Mouse (Mus musculus) large intestine, adult 2 months (tissue): ENCODE results near the gene Msmb. TPM values are rescaled to one million over a fixed set of nuclear protein-coding genes. Genes with fewer than 3 reads are reported as not detected.
"Not testable (repeated sequence)": the region's sequence is repeated elsewhere in the genome, so short reads cannot be mapped to it uniquely, and the experiment has no call there.

Experiments used
- DNase-seq: peaks from one replicate; pipeline ENCODE4 v3.0.0-alpha.2; 2012; ENCODE audit warnings: low read depth, low spot score
- WGBS: fragments of 180-500 bp; shearing (Covaris S2); methylation state at CpG from one replicate; pipeline ENCODE4 v1.1.7; 2018; 5-methylcytosine and 5-hydroxymethylcytosine counted together
- polyA plus RNA-seq: library from polyadenylated mRNA; depleted of rRNA; stranded (reverse); fragments of >200 nt; gene quantifications from 2 replicates; pipeline ENCODE4 v1.2.3, GENCODE M21; 2012; rRNA removed

Gene Msmb
- not detected in 2 replicates for polyA plus RNA-seq

DNA sequence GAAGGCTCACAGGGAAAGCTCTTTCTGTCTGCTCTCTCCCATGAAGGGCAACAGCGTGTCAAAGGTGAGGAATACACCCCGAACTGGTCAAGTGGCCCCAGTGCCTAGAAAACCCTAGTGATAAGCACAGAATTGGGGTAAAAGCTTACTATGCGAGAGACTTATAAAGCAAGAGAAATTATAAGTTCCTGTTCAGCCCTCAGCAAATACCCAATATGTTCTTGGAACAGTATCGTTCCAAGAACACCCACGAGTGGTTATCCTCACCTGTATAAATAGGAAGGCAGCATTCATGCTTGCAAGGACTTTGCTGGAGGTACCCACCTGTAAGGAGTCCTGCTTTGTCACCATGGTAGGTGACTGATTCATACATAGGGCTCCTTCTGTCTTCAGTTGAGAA, at the start of gene Msmb:
Msmb (plus strand) TSS at position 301 of the 400 bp plus-strand sequence.
- WGBS, result 81% methylated on average over 5 of the region's 5 CpGs

GRCm38 (mm10) chr14:32093018-32093417, 48.8 kb upstream of the Msmb start:
- WGBS, result 63% methylated on average over 1 of the region's 1 CpGs
- DNase-seq, result no peak

More for the DNA sequence above, at the start of gene Msmb:
- DNase-seq, result no peak

DNA sequence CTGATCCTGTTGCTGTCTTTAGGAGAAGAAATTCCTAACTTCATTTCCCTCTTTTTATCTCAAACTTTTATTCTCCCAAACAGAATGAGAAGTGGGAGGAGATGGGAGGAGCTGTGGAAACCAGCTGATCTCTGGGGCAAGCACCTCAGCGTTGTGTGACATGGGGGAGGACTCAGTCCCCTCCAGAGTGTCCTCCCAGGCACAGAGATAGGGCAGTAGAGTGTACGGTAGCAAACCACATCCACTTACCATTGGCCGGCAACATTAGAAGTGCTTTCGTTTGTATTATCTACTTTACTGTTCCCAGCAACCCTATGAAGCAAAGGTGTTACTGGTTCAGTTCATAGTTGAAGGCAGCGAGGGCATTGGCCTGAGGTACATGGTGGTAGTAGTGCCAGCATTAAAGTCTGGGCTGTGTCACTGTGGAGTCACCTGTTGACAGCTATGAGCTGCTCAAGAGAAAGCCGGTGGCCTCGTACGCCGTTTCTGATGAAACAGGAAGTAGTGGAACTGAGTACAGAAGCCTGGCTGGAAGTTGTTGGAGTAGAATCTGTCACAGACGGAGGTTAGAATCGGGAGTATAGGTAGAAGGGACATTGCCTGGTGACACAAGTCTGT, 48.2 kb upstream of the Msmb start:
- WGBS, result 83% methylated on average over 11 of the region's 11 CpGs
- no peak for DNase-seq

- WGBS, result 87% methylated on average over 5 of the region's 5 CpGs
These were observed 46.2 kb upstream of the Msmb start for GRCm38 (mm10) chr14:32095646-32096045.

DNA sequence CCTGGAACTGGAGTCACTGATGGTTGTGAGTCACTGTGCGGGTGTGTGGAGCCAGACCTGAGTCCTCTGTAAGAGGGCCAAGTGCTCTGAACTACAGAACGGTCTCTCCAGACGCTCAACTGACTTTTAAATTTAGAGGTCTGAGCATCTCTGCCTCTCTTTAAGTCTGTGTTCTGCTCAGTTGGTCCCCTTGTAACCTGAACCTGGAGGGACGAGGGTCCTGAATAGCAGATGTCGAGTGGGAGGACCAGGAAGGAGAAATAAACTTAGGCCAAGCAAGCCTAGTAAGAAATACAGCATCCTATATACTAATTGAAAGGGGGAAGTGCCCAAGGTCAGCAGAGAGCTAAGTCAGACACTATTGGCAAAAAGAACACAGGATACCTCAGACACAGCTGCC, 45.1 kb upstream of the Msmb start:
- 89% methylated on average over 5 of the region's 5 CpGs for WGBS
- no peak for DNase-seq

More at GRCm38 (mm10) chr14:32095646-32096045, 46.2 kb upstream of the Msmb start:
- no peak for DNase-seq

DNA sequence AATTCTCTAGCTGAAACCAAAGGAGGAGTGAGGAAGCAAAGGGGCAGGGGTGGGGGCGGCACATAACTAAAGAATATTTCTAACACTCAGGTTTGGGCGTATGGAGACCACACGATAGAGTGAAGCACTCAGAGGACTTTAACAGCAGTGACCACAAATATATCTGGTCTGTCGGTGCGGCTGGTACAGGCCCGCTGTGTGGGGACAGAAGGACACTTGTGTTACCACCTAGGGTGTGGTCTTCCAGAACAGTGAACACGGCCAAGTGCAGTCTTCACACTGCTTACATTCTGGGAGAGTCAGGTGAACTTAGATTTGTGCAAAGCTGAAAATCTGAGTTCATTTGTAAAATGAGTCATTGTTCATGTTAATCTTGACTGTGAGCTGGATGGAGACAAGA, 44.1 kb upstream of the Msmb start:
- DNase-seq, result no peak
- 93% methylated on average over 7 of the region's 7 CpGs for WGBS

DNA sequence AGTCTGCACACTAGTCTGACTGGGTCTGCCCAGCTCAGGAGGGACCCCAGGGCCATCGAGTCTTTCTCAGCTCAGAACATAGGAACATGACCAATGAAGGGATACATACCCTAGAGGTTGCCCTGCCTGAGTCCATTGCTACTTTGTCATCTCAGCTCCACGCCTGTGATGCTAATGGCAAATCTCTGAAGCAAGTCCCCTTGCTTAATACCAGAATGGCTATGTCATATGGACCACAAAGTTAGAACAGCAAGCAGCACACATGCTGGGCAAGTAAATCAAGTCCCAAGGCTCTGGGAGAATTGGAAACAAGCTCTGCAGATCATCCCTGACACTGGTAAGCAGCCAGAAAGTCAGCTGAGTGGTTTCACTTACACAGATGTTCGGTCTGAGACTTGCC, 42.9 kb upstream of the Msmb start:
- no peak for DNase-seq
- WGBS, result 92% methylated on average over 3 of the region's 3 CpGs

- DNase-seq, result no peak
- WGBS, result 79% methylated on average over 4 of the region's 4 CpGs
These were observed 38.3 kb upstream of the Msmb start for GRCm38 (mm10) chr14:32103556-32103955.

- WGBS, result 57% methylated on average over 7 of the region's 7 CpGs
- DNase-seq, result no peak
These were observed 36.2 kb upstream of the Msmb start for GRCm38 (mm10) chr14:32105663-32106062.

- no peak for DNase-seq
- 82% methylated on average over 4 of the region's 4 CpGs for WGBS
These were observed 34.9 kb upstream of the Msmb start for GRCm38 (mm10) chr14:32106911-32107310.

DNA sequence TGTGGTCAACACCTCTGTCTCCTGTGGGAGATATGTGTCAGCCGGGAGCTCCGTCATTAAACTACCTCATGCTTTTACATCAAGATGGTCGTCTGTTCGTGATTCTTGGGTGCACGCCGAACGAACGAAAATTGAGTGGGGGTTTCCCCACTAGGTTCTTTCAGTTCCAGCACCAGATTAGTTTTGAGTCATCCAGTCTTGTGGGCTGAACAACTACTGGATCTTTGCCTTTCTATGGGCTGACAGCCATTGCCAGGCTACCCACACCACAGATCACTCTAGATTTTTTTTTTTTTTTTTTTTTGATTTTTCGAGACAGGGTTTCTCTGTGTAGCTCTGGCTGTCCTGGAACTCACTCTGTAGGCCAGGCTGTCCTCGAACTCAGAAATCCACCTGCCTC, 29.7 kb upstream of the Msmb start:
- DNase-seq, result not testable (repeated sequence)
- WGBS, result 92% methylated on average over 10 of the region's 10 CpGs

DNA sequence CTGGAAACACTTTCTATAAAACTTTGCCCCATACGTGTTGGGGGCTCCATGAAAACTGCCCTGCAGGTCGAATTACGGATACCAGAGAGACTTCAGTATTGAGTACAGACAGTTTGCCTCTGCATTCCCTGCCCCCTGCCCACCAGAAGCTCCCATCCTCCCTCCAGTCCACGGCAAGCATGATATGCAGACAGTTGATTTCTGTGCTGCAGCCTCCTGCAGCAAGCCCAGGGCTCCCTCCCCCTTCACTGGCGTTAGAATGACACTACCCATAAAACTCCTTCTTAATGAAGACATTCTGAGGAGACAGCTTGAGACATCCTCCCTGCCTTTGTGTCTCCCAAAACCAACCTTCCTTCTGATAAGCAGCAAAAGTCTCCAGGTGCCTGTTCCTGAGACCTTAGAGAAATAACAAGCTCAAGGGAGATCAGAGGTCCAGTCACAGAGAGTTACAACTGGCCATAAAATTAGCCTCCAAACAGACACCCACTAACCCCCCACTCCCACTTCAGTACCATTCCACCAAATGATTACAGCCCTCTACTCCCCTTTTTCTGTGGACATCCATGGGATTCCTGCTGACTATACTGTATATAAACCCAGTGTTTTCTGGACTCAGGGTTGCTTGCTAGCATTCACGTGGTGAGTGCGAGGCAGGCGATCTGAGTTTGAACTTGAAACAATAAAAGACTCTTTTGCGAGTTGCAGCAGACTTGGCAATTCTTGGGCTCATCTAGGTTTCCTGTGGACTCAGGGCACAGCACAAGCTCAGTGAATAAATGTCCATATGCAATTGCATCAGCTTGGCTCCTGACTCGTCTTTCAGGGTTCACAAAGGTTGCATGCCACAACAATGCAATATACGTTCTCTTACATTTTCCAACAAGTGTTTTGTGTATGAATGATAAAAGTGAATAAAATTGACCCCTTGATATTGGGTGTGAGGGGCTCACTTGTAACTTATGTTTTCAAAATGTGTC, 20.6 kb upstream of the Msmb start:
- DNase-seq, result no peak
- WGBS, result 55% methylated on average over 11 of the region's 11 CpGs

DNA sequence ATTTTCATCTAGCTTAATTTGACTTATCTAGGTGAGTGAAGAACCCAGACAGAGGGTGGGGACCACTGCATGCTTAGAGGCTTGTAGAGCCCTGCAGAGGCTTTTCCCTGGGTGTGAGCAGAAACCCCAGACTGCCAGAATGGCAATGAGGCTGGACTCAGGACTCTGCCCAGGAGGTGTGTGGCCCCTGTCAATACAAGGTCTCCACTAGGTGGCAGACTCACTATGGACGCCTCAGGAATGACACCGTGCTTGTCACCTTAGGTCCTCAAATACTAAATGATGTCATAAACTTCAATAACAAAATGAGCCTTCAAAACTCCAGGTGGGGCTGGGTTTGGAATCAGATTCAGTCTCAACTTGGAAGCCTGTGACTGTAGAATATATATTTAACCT, 19.9 kb upstream of the Msmb start:
- WGBS, result 17% methylated on average over 2 of the region's 2 CpGs
- DNase-seq, result peak; percentile 28

DNA sequence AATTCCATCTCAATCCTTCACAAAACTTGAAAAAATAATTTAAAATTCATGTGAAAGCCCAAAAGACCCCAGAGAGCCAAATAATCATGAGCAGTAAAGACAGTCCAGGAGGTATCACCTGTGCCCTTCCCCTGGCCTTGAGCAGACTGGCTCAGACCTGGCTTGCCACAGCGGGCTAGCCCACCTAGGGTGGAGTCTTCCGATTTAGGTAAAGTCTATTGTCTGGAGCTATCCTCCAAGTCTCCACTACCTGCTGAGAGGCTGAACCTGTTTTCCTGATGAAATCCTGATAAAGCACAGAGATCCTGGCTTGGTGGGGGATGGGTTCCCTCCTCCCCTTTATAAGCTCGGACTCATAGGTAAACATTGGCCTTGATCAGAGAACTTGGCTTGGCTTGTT, 17.6 kb upstream of the Msmb start:
- 59% methylated on average over 3 of the region's 3 CpGs for WGBS
- DNase-seq, result no peak

DNA sequence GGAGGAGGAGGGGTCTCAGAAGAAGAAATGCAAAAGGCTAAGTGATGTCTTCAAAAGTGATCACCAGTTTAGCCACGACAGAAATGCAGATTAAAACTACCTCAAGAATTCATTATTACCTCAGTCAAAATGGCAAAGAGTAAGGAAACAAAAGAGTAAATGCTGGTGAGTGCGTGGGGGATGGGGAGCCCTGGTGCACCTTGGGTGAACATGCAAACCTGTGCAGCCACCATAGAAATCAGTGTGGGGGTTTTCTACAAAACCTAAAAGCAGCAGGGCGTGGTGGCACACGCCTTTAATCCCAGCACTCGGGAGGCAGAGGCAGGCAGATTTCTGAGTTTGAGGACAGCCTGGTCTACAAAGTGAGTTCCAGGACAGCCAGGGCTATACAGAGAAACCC, 16.6 kb upstream of the Msmb start:
- 79% methylated on average over 5 of the region's 5 CpGs for WGBS
- DNase-seq, result not testable (repeated sequence)

DNA sequence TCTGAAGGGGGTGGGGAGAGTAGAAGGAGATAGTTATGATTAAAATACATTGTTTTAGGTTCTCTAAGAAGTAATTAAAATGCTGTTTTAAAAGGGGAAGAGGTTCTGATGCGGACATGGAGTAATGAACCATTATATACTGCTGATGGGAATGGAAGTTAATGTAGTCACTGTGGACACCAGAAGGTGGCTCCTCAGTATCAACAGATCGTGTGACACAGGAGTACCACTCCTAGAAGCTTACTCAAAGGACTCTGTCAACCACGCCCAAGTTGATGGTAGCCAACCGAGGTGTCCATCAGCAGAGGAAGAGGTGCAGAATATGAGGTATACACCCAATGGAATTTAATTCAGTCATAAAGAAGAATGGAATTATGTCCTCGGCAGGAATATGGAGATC, 13.4 kb upstream of the Msmb start:
- no peak for DNase-seq

DNA sequence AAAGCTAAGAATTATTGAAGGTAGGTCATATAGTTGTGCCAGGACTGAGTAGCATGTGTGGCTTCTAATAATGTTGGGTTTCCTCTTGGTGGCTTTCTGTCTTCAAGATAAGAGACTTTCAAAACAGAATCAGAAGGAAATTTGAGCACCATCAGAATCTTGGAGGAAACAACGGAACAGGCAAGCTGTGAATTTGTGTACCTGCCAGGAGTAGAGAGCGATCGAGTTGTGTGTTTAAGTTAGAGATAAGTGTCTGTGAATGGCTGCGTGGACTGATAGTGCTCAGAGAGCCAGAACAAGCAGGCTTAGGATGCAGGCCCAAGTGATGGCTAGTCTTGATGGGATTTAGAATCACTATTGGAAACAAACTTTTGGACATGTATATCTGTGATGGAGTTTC, 10.0 kb upstream of the Msmb start:
- no peak for DNase-seq
- WGBS, result 42% methylated on average over 4 of the region's 4 CpGs

More for the DNA sequence above, 13.4 kb upstream of the Msmb start:
- 45% methylated on average over 5 of the region's 5 CpGs for WGBS

DNA sequence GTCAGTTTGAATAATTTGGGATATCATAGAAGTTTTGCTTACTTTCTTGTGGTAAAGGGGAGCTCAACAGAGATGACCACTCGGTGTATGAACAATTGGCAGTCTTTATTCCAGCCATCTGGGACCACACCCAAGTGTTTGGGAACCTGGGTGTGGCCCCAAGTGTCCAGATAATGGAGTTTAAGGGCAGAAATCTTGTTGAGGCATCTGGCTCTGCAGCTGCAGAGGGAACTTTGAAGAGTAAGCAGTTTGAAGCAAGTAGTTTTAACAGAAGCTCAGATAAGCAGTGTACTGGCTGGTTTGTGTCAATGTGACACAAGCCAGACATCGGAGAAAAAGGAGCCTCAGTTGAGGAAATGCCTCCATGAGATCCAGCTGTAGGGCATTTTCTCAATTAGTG, 7.5 kb upstream of the Msmb start:
- DNase-seq, result no peak
- 34% methylated on average over 2 of the region's 2 CpGs for WGBS

DNA sequence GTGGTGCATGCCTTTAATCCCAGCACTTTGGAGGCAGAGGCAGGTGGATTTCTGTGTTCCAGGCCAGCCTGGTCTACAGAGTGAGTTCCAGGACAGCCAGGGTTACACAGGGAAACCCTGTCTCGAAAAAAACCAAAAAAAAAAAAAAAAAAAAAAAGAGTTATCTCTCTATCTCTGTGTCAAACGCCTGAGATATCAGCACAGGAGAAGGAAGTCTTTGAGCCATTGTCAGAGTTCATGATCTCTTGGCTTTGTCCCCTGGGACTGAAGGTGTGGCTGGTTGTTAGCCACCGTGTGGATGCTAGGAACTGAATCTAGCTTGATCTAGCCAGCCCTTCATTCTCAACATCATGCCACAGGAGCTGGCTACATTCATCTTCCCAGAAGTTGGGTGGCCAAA, 5.4 kb upstream of the Msmb start:
- DNase-seq, result not testable (repeated sequence)
- WGBS, result 38% methylated on average over 3 of the region's 3 CpGs

DNA sequence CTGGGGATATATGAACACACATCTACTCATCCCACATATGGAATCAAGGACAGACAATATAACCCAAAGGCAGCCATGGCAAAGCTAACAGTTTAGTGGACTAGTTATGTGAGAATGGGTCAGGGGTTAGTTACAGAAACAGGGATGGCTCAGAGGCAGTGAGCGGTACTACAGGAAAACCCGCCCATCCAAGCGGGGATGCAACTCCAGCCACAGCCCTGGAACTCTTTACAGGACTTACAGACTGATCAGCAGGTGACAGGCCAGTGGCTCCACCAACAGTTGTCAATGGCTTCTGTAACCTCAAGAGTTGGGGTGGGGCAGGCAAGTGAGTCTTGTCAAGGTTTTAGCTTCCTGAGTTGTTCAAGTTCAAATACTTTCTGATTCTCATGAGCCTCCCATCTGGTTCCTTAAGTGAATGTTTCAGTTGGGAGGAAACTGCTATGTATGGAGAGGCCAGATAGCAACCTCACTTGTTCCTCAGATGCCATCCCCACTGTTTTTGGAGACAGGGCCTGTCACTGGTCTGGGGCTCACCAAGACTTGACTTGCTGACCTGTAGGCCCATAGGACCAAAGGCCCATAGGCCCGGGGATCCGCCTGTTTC, 1.4 kb upstream of the Msmb start:
- WGBS, result 84% methylated on average over 5 of the region's 5 CpGs
- no peak for DNase-seq

- DNase-seq, result no peak
These were observed 2.9 kb downstream of the Msmb start for GRCm38 (mm10) chr14:32144734-32145133.
